Mouse (Mus musculus): ENCODE measurements around the gene Stxbp3.

Gene Stxbp3

GRCm38 (mm10) chr3:108766943-108767342 is 73.4 kb downstream of the Stxbp3 start:
- DNase-seq (ENCODE audit: low read depth in 1 of 2, low spot score in 2 of 2): no peak

GRCm38 (mm10) chr3:108765476-108765875 is 74.8 kb downstream of the Stxbp3 start:
- no peak for DNase-seq (ENCODE audit: low read depth in 1 of 2, low spot score in 2 of 2)

GRCm38 (mm10) chr3:108764976-108765375 is 75.3 kb downstream of the Stxbp3 start:
- no peak for DNase-seq (ENCODE audit: low read depth in 1 of 2, low spot score in 2 of 2)

GRCm38 (mm10) chr3:108763691-108764090 is 76.6 kb downstream of the Stxbp3 start:
- DNase-seq (ENCODE audit: low read depth in 1 of 2, low spot score in 2 of 2): no peak

GRCm38 (mm10) chr3:108762597-108763111 is 77.7 kb downstream of the Stxbp3 start:
- DNase-seq (ENCODE audit: low read depth in 1 of 2, low spot score in 2 of 2): no peak

GRCm38 (mm10) chr3:108759566-108760420 is 80.5 kb downstream of the Stxbp3 start:
- no peak for DNase-seq (ENCODE audit: low read depth in 1 of 2, low spot score in 2 of 2)

GRCm38 (mm10) chr3:108757570-108757969 is 82.8 kb downstream of the Stxbp3 start:
- DNase-seq (ENCODE audit: low read depth in 1 of 2, low spot score in 2 of 2): no peak

GRCm38 (mm10) chr3:108756131-108756530 is 84.2 kb downstream of the Stxbp3 start:
- DNase-seq (ENCODE audit: low read depth in 1 of 2, low spot score in 2 of 2): no peak

- no peak for DNase-seq (ENCODE audit: low read depth in 1 of 2, low spot score in 2 of 2)
Measured at GRCm38 (mm10) chr3:108755542-108755941, 84.8 kb downstream of the Stxbp3 start.

- DNase-seq (ENCODE audit: low read depth in 1 of 2, low spot score in 2 of 2): no peak
Measured at GRCm38 (mm10) chr3:108754541-108754940, 85.8 kb downstream of the Stxbp3 start.

GRCm38 (mm10) chr3:108751691-108752090 is 88.6 kb downstream of the Stxbp3 start:
- no peak for DNase-seq (ENCODE audit: low read depth in 1 of 2, low spot score in 2 of 2)

GRCm38 (mm10) chr3:108751061-108751460 is 89.3 kb downstream of the Stxbp3 start:
- DNase-seq (ENCODE audit: low read depth in 1 of 2, low spot score in 2 of 2): no peak

GRCm38 (mm10) chr3:108744060-108744459 is 96.3 kb downstream of the Stxbp3 start:
- no peak for DNase-seq (ENCODE audit: low read depth in 1 of 2, low spot score in 2 of 2)
